Mouse (Mus musculus): ENCODE results near the gene Arrdc5. TPM values are rescaled to one million over a fixed set of nuclear protein-coding genes. Genes with fewer than 3 reads are reported as not detected.

Arrdc5 gene
- total and polyA plus RNA-seq, 3 experiments, result not detected

GRCm38 (mm10) chr17:56343466-56343865 lies 43.4 kb upstream of the Arrdc5 start:
- Histone ChIP-seq H3K79me2 (replicated peaks; ENCODE audit: control insufficient read depth, extremely low read depth, insufficient read depth, poor library complexity, severe bottlenecking) (no peaks in the 10 kb centered on the region), H3K4me1 (ENCODE audit: control insufficient read depth in 1 of 2, insufficient read depth in 2 of 2) (peaks cover 24 to 87% of the 10 kb centered on the region in 2 experiments), H3K27me3 (replicated peaks) (no peaks in the 10 kb centered on the region), H3K9ac (ENCODE audit: insufficient read depth, low read depth) (no peak overlapping the region), H3K4me2 (ENCODE audit: insufficient read depth, low read depth, poor library complexity, severe bottlenecking) (no peak overlapping the region), H3K9me3 (replicated peaks; ENCODE audit: low read length) (no peaks in the 10 kb centered on the region), H3K27ac (ENCODE audit: insufficient read depth, low read depth) (no peak overlapping the region), H3K4me3 (replicated peaks in 1 of 3; ENCODE audit: low read depth in 2 of 3, low read length in 2 of 3, poor library complexity in 1 of 3) (no peak overlapping the region), H3K36me3 (replicated peaks in 1 of 2; ENCODE audit: control insufficient read depth in 1 of 2, insufficient read depth in 1 of 2, low read length in 1 of 2) (peaks cover 0 to 19% of the 10 kb centered on the region in 2 experiments)
- DNase-seq (ENCODE audit: extremely low read depth), result no peak
- no peak for TF ChIP-seq MAX (IDR thresholded peaks at IDR 0.05; ENCODE audit: low read length)
- TF ChIP-seq ZNF384 (IDR thresholded peaks at IDR 0.05; ENCODE audit: low read depth, low read length), result no peak
- no peak for TF ChIP-seq HCFC1 (IDR thresholded peaks at IDR 0.05; ENCODE audit: low read depth, low read length)
- TF ChIP-seq JUN (IDR thresholded peaks at IDR 0.05; ENCODE audit: insufficient read depth, low read depth, low read length), result no peak
- TF ChIP-seq SIN3A (IDR thresholded peaks at IDR 0.05; ENCODE audit: low read length), result no peak
- no peak for TF ChIP-seq GABPA (IDR thresholded peaks at IDR 0.05; ENCODE audit: insufficient replicate concordance, low read depth, low read length)
- no peak for TF ChIP-seq MAZ (IDR thresholded peaks at IDR 0.05; ENCODE audit: low read depth, low read length)
- TF ChIP-seq E2F4 (IDR thresholded peaks at IDR 0.05; ENCODE audit: insufficient replicate concordance, low read depth, low read length), result no peak
- in situ Hi-C loops (cut with MboI; ENCODE audit: low pct_ligation_motif_present, low pct_unique_long_range_greater_than_20kb, low sequenced_read_pairs) (no loop called here), dilution Hi-C loops (cut with MboI; ENCODE audit: extremely low pct_ligation_motif_present, extremely low pct_unique_long_range_greater_than_20kb, low sequenced_read_pairs) (no loop called here)

DNA sequence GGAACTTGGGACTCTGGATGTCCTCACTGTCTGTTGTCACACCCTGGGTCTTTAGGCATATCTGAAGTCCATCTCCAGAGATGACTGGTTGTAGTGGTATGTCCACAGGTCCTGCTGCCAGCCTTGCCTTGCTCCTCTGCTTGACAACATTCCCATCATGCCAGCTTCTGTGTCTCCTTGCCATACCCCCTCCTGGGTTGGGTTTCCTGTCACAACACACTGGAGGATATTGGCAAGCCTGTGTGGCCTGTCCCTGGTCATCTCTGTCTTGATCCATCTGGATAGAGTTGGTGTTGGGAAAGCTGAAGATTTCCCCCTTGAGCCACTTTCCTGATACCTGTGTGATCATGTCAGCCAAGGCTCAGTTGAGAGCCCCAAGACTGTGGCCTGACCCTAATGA lies 40.6 kb upstream of the Arrdc5 start:
- Histone ChIP-seq H3K9ac (ENCODE audit: insufficient read depth, low read depth) (no peak overlapping the region), H3K4me2 (ENCODE audit: insufficient read depth, low read depth, poor library complexity, severe bottlenecking) (no peak overlapping the region), H3K79me2 (replicated peaks; ENCODE audit: control insufficient read depth, extremely low read depth, insufficient read depth, poor library complexity, severe bottlenecking) (no peaks in the 10 kb centered on the region), H3K27ac (ENCODE audit: insufficient read depth, low read depth) (no peak overlapping the region), H3K4me1 (ENCODE audit: control insufficient read depth in 1 of 2, insufficient read depth in 2 of 2) (peaks cover 25 to 77% of the 10 kb centered on the region in 2 experiments), H3K36me3 (replicated peaks in 1 of 2; ENCODE audit: control insufficient read depth in 1 of 2, insufficient read depth in 1 of 2, low read length in 1 of 2) (peaks cover 0 to 20% of the 10 kb centered on the region in 2 experiments), H3K9me3 (replicated peaks; ENCODE audit: low read length) (no peaks in the 10 kb centered on the region), H3K4me3 (replicated peaks in 1 of 3; ENCODE audit: low read depth in 2 of 3, low read length in 2 of 3, poor library complexity in 1 of 3) (no peak overlapping the region), H3K27me3 (replicated peaks) (no peaks in the 10 kb centered on the region)
- dilution Hi-C loops (cut with MboI; ENCODE audit: extremely low pct_ligation_motif_present, extremely low pct_unique_long_range_greater_than_20kb, low sequenced_read_pairs), result no loop called here
- in situ Hi-C loops (cut with MboI; ENCODE audit: low pct_ligation_motif_present, low pct_unique_long_range_greater_than_20kb, low sequenced_read_pairs), result no loop called here
- DNase-seq (ENCODE audit: extremely low read depth), result no peak
- TF ChIP-seq MEF2A (IDR thresholded peaks at IDR 0.05; ENCODE audit: borderline replicate concordance, low read depth, low read length) (no peak), NELFE (IDR thresholded peaks at IDR 0.05; ENCODE audit: low read depth, low read length) (no peak), SMC3 (IDR thresholded peaks at IDR 0.05; ENCODE audit: low read depth, low read length) (no peak)

- H3K27me3 ChIP-seq (replicated peaks), result no peaks in the 10 kb centered on the region
- no peaks in the 10 kb centered on the region for H3K79me2 ChIP-seq (replicated peaks; ENCODE audit: control insufficient read depth, extremely low read depth, insufficient read depth, poor library complexity, severe bottlenecking)
- H3K36me3 ChIP-seq (replicated peaks in 1 of 2; ENCODE audit: control insufficient read depth in 1 of 2, insufficient read depth in 1 of 2, low read length in 1 of 2), result peaks cover 0 to 23% of the 10 kb centered on the region in 2 experiments
- H3K9me3 ChIP-seq (replicated peaks; ENCODE audit: low read length), result no peaks in the 10 kb centered on the region
- no peak overlapping the region for H3K27ac ChIP-seq (ENCODE audit: insufficient read depth, low read depth)
- in situ Hi-C loops (cut with MboI; ENCODE audit: low pct_ligation_motif_present, low pct_unique_long_range_greater_than_20kb, low sequenced_read_pairs) (no loop called here), dilution Hi-C loops (cut with MboI; ENCODE audit: extremely low pct_ligation_motif_present, extremely low pct_unique_long_range_greater_than_20kb, low sequenced_read_pairs) (no loop called here)
- no peak overlapping the region for H3K4me3 ChIP-seq (replicated peaks in 1 of 3; ENCODE audit: low read depth in 2 of 3, low read length in 2 of 3, poor library complexity in 1 of 3)
- H3K4me2 ChIP-seq (ENCODE audit: insufficient read depth, low read depth, poor library complexity, severe bottlenecking), result no peak overlapping the region
- no peak overlapping the region for H3K9ac ChIP-seq (ENCODE audit: insufficient read depth, low read depth)
- H3K4me1 ChIP-seq (ENCODE audit: control insufficient read depth in 1 of 2, insufficient read depth in 2 of 2), result peaks cover 24 to 59% of the 10 kb centered on the region in 2 experiments
- DNase-seq (ENCODE audit: extremely low read depth), result peak; percentile 71
- no peak for TF ChIP-seq UBTF (IDR thresholded peaks at IDR 0.05; ENCODE audit: low read depth, low read length)
- TF ChIP-seq MAZ (IDR thresholded peaks at IDR 0.05; ENCODE audit: low read depth, low read length), result no peak
- no peak for TF ChIP-seq ZC3H11A (IDR thresholded peaks at IDR 0.05; ENCODE audit: low read depth, low read length)
- no peak for TF ChIP-seq ZKSCAN1 (IDR thresholded peaks at IDR 0.05; ENCODE audit: borderline replicate concordance, low read depth, low read length)
- TF ChIP-seq TCF12 (IDR thresholded peaks at IDR 0.05; ENCODE audit: low read depth, low read length), result no peak
- no peak for TF ChIP-seq PAX5 (IDR thresholded peaks at IDR 0.05; ENCODE audit: low read length)
- TF ChIP-seq ETS1 (conservative IDR thresholded peaks at IDR 0.05; ENCODE audit: low read depth, low read length), result no peak
- no peak for TF ChIP-seq USF2 (conservative IDR thresholded peaks at IDR 0.05; ENCODE audit: low read depth, low read length)
- TF ChIP-seq ZNF384 (IDR thresholded peaks at IDR 0.05; ENCODE audit: low read depth, low read length), result no peak
- no peak for TF ChIP-seq JUND (conservative IDR thresholded peaks at IDR 0.05; ENCODE audit: low read depth, low read length)
- no peak for TF ChIP-seq CHD2 (IDR thresholded peaks at IDR 0.05; ENCODE audit: low read length)
- TF ChIP-seq ZMIZ1 (IDR thresholded peaks at IDR 0.05; ENCODE audit: low read depth, low read length), result no peak
- no peak for TF ChIP-seq USF1 (IDR thresholded peaks at IDR 0.05; ENCODE audit: low read depth, low read length)
- no peak for TF ChIP-seq IRF4 (IDR thresholded peaks at IDR 0.05; ENCODE audit: low read depth, low read length)
- no peak for TF ChIP-seq HCFC1 (IDR thresholded peaks at IDR 0.05; ENCODE audit: low read depth, low read length)
- TF ChIP-seq NRF1 (IDR thresholded peaks at IDR 0.05; ENCODE audit: low read depth, low read length), result no peak
- no peak for TF ChIP-seq MYC (IDR thresholded peaks at IDR 0.05; ENCODE audit: low read depth, low read length)
- TF ChIP-seq POLR2AphosphoS2 (IDR thresholded peaks at IDR 0.05; ENCODE audit: low read depth, low read length), result no peak
- no peak for TF ChIP-seq GABPA (IDR thresholded peaks at IDR 0.05; ENCODE audit: insufficient replicate concordance, low read depth, low read length)
- no peak for TF ChIP-seq SIN3A (IDR thresholded peaks at IDR 0.05; ENCODE audit: low read length)
Measured at GRCm38 (mm10) chr17:56338909-56339308, 38.8 kb upstream of the Arrdc5 start.

Data from CH12.LX (cell line).